Mouse (Mus musculus) monocyte, adult 59 days (primary cell): ENCODE measurements around the gene Ppp2r5e. TPM values are rescaled to one million over a fixed set of nuclear protein-coding genes. Genes with fewer than 3 reads are reported as not detected.

Source experiments
- total RNA-seq, 2 experiments: library from RNA; stranded (reverse); gene quantifications; one replicate each; pipeline ENCODE4 v1.2.4; 2023

The Ppp2r5e gene
- 10 to 100 TPM; 36.9 to 47.3 TPM for total RNA-seq

GRCm38 (mm10) chr12:75596154-75597002, at the start of gene Ppp2r5e:
TSS of gene Ppp2r5e (minus strand) at chr12:75596245.

GRCm38 (mm10) chr12:75416681-75417080, 179.4 kb downstream of the Ppp2r5e start, which contains the start of gene Gphb5:
TSS of gene Gphb5 (minus strand) at chr12:75416781.

Other genes with a start within 250 kb of the Ppp2r5e start
- not detected for gene Gphb5, start 179.5 kb downstream of the Ppp2r5e start, total RNA-seq
- gene Wdr89, start 73.3 kb upstream of the Ppp2r5e start, total RNA-seq, result 1 to 10 TPM; 1.8 to 2.9 TPM
- 10 to 100 TPM; 48.9 to 53.7 TPM for gene Sgpp1, start 139.5 kb upstream of the Ppp2r5e start, total RNA-seq
- gene Syne2, start 221.9 kb upstream of the Ppp2r5e start, total RNA-seq, result 10 to 100 TPM; 28.6 to 30.1 TPM